Mouse (Mus musculus) hindbrain, embryonic 11.5 days (tissue): Measurements from ENCODE around the gene Gpr87. TPM values are rescaled to one million over a fixed set of nuclear protein-coding genes. Genes with fewer than 3 reads are reported as not detected.
"Not testable (repeated sequence)": the region's sequence is repeated elsewhere in the genome, so short reads cannot be mapped to it uniquely, and the experiment has no call there.

Experiments
- ATAC-seq: fragments of 200-750 bp; cut with Nextera tagmentation; 2 replicates; pipeline ENCODE4 v1.8.0; 2017; ENCODE audit warnings: mild to moderate bottlenecking, moderate TSS enrichment, moderate library complexity; ENCODE audit not compliant: low FRiP score
- DNase-seq: peaks from one replicate; pipeline ENCODE4 v3.0.0-alpha.2; 2015; ENCODE audit warnings: low spot score
- H3K27ac ChIP-seq: fragments of 300-500 bp; sonication (generic); 2 replicates; pipeline ENCODE4 v1.5.1; 2014; ENCODE audit warnings: mild to moderate bottlenecking, low read depth, low read length
- H3K27me3 ChIP-seq: fragments of 300-500 bp; sonication (generic); 2 replicates; pipeline ENCODE4 v1.6.1; 2014; ENCODE audit warnings: mild to moderate bottlenecking, low read length, moderate library complexity, mixed read lengths; ENCODE audit not compliant: control insufficient read depth, insufficient read depth
- H3K36me3 ChIP-seq: fragments of 300-500 bp; sonication (generic); 2 replicates; pipeline ENCODE4 v1.6.1; 2014; ENCODE audit warnings: mild to moderate bottlenecking, low read length, moderate library complexity, mixed read lengths; ENCODE audit not compliant: control insufficient read depth, insufficient read depth
- H3K4me1 ChIP-seq: fragments of 300-500 bp; sonication (generic); replicated peaks from 2 replicates; pipeline ENCODE4 v1.6.1; 2014; ENCODE audit warnings: low read length, mixed read lengths; ENCODE audit not compliant: control insufficient read depth, insufficient read depth
- H3K4me2 ChIP-seq: fragments of 300-500 bp; sonication (generic); replicated peaks from 2 replicates; pipeline ENCODE4 v1.6.1; 2014; ENCODE audit warnings: mild to moderate bottlenecking, low read depth, low read length
- H3K4me3 ChIP-seq: fragments of 300-500 bp; sonication (generic); 2 replicates; pipeline ENCODE4 v1.5.1; 2014; ENCODE audit warnings: low read depth, low read length
- H3K9ac ChIP-seq: fragments of 300-500 bp; sonication (generic); 2 replicates; pipeline ENCODE4 v1.6.1; 2014; ENCODE audit warnings: low read depth, low read length
- H3K9me3 ChIP-seq: fragments of 300-500 bp; sonication (generic); 2 replicates; pipeline ENCODE4 v1.6.1; 2016; ENCODE audit warnings: low read length; ENCODE audit not compliant: control insufficient read depth
- WGBS: fragments of 180-500 bp; shearing (Covaris S2); extraction: QIAGEN DNeasy Blood & Tissue Kit; methylation state at CpG from one replicate; pipeline ENCODE4 v1.1.7; 2014; 5-methylcytosine and 5-hydroxymethylcytosine counted together
- polyA plus RNA-seq: library from polyadenylated mRNA; unstranded; fragments of >200 nt; fragmentation: Nextera tagmentation; extraction: Ambion mirVana; gene quantifications from 2 replicates; pipeline ENCODE4 v1.2.1, GENCODE M21; 2014

Gpr87 gene
- polyA plus RNA-seq, 1 experiment from 2014 or later, result not detected

- Histone ChIP-seq H3K4me1 (no peaks in the 10 kb centered on the region), H3K36me3 (no peaks in the 10 kb centered on the region), H3K4me2 (no peak overlapping the region), H3K9me3 (no peaks in the 10 kb centered on the region), H3K27me3 (no peaks in the 10 kb centered on the region), H3K27ac (no peak overlapping the region), H3K4me3 (no peak overlapping the region), H3K9ac (no peak overlapping the region)
- no peak for DNase-seq
- no peak for ATAC-seq
- 91% methylated on average over 6 of the region's 6 CpGs for WGBS
Observed at GRCm38 (mm10) chr3:59155404-59155803, 39.5 kb downstream of the Gpr87 start.

- Histone ChIP-seq H3K4me1 (no peaks in the 10 kb centered on the region), H3K27me3 (no peaks in the 10 kb centered on the region), H3K4me3 (no peak overlapping the region), H3K9ac (no peak overlapping the region), H3K36me3 (no peaks in the 10 kb centered on the region), H3K27ac (no peak overlapping the region), H3K4me2 (no peak overlapping the region), H3K9me3 (no peaks in the 10 kb centered on the region)
- no peak for ATAC-seq
- no peak for DNase-seq
- 98% methylated on average over 2 of the region's 2 CpGs for WGBS
Observed at GRCm38 (mm10) chr3:59154888-59155287, 40.0 kb downstream of the Gpr87 start.

GRCm38 (mm10) chr3:59153424-59153823 lies 41.5 kb downstream of the Gpr87 start, which contains the start of gene P2ry14:
Gene P2ry14, minus strand, starts transcription at chr3:59153618.
- no peaks in the 10 kb centered on the region for H3K9me3 ChIP-seq
- DNase-seq, result no peak
- no peak within 1 kb of the TSS for H3K4me2 ChIP-seq
- H3K4me1 ChIP-seq, result no peaks in the 10 kb centered on the region
- no peaks in the 10 kb centered on the region for H3K27me3 ChIP-seq
- no peak within 1 kb of the TSS for H3K4me3 ChIP-seq
- no peak within 1 kb of the TSS for H3K27ac ChIP-seq
- no peak within 1 kb of the TSS for H3K9ac ChIP-seq
- H3K36me3 ChIP-seq, result no peaks in the 10 kb centered on the region
- 90% methylated on average over 5 of the region's 5 CpGs for WGBS
- ATAC-seq, result no peak

- no peak overlapping the region for H3K4me2 ChIP-seq
Observed at GRCm38 (mm10) chr3:59150624-59151023, 44.3 kb downstream of the Gpr87 start.

DNA sequence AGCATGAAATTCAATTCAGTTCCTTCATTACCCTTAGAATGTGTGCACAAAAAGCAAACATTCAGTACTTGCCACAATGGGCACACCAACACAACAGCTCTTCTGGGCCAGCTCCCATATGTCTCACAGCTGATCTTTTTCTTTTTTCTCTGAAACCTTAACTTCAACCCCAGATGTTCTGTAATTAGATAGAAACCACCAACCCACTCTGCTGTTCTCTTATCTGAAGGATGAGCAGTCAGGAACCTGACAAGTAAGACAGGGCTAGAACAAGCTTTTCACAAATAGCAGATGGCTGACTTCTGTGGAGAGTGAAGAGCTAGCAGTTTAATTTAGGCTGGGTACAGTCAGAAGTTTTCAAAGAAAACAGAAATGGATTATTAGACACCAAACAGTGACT lies 45.3 kb downstream of the Gpr87 start:
- ATAC-seq, result no peak
- no peaks in the 10 kb centered on the region for H3K9me3 ChIP-seq
- H3K9ac ChIP-seq, result no peak overlapping the region
- no peak overlapping the region for H3K4me2 ChIP-seq
- no peaks in the 10 kb centered on the region for H3K4me1 ChIP-seq
- H3K4me3 ChIP-seq, result no peak overlapping the region
- no peaks in the 10 kb centered on the region for H3K27me3 ChIP-seq
- DNase-seq, result no peak
- no peaks in the 10 kb centered on the region for H3K36me3 ChIP-seq
- no peak overlapping the region for H3K27ac ChIP-seq

More at GRCm38 (mm10) chr3:59150624-59151023, 44.3 kb downstream of the Gpr87 start:
- ATAC-seq, result no peak
- no peaks in the 10 kb centered on the region for H3K4me1 ChIP-seq
- H3K27ac ChIP-seq, result no peak overlapping the region
- no peak overlapping the region for H3K9ac ChIP-seq
- H3K36me3 ChIP-seq, result no peaks in the 10 kb centered on the region
- H3K9me3 ChIP-seq, result no peaks in the 10 kb centered on the region
- no peak overlapping the region for H3K4me3 ChIP-seq
- 93% methylated on average over 2 of the region's 2 CpGs for WGBS
- DNase-seq, result no peak
- no peaks in the 10 kb centered on the region for H3K27me3 ChIP-seq

DNA sequence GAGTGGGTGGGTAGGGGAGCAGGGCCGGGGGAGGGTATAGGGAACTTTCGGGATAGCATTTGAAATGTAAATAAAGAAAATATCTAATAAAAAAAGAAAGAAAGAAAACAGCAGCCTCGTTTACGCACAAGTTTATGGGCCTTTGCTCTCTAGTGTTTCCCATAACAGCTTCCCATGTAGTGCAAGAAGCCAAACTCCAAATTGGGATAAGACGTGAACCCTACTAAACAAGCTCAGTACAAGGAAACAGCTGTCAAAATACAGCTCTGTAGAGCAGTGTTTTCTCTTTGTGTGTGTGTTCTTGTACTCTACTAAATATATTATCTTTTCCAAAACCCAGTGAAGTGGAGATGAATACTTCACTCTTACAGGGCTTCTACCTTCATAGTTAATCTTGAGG lies 49.7 kb downstream of the Gpr87 start:
- H3K27me3 ChIP-seq, result no peaks in the 10 kb centered on the region
- H3K27ac ChIP-seq, result no peak overlapping the region
- ATAC-seq (no peak), DNase-seq (no peak)
- no peak overlapping the region for H3K4me3 ChIP-seq
- no peak overlapping the region for H3K4me2 ChIP-seq
- 75% methylated on average over 5 of the region's 5 CpGs for WGBS
- H3K9me3 ChIP-seq, result no peaks in the 10 kb centered on the region
- no peaks in the 10 kb centered on the region for H3K36me3 ChIP-seq
- H3K4me1 ChIP-seq, result no peaks in the 10 kb centered on the region
- no peak overlapping the region for H3K9ac ChIP-seq

DNA sequence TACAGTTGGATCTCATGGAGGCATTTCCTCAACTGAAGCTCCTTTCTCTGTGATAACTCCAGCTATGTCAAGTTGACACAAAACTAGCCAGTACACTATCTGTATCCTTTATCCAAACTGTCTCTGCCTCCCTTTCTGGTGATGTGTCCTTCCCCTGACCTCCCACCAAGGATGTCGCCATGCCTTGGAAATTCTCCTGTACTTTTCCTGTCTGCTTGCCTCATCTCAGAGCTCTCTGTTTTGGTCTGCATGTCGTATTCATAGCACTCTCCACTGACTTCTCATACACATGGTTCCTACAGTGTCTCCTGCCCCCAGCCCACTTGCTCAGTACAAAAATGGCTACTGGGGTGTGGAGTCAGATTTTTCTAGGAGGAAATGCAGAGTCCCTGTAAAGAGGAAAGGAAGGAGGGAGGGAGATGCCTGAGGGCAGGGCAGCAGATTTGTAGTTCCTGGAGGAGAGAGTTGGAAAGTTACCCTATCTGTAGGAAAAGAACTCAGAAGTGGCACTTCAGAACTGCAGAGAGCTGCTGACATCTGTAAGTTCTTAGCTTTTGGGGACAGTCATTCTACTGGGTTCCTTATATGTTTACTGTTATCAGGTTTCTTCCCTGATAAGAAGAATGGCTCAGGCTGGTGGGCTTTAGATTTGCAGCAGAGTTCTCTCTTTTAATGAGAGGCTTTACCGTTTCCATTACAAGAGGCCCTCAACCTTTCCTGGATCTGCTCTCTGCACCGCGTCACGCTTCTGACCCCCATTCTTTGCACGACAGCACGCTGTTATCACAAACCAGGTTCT lies 53.2 kb downstream of the Gpr87 start:
- Histone ChIP-seq H3K4me1 (no peaks in the 10 kb centered on the region), H3K27me3 (no peaks in the 10 kb centered on the region), H3K9ac (no peak overlapping the region), H3K36me3 (no peaks in the 10 kb centered on the region), H3K4me3 (no peak overlapping the region), H3K9me3 (no peaks in the 10 kb centered on the region), H3K27ac (no peak overlapping the region), H3K4me2 (no peak overlapping the region)
- ATAC-seq, result no peak
- no peak for DNase-seq
- 81% methylated on average over 8 of the region's 8 CpGs for WGBS

- H3K4me1 ChIP-seq, H3K4me2 ChIP-seq, ATAC-seq, H3K4me3 ChIP-seq, DNase-seq, H3K9me3 ChIP-seq, H3K27me3 ChIP-seq, H3K27ac ChIP-seq, H3K9ac ChIP-seq, H3K36me3 ChIP-seq: not testable (repeated sequence)
- WGBS, result 95% methylated on average over 4 of the region's 4 CpGs
Observed at GRCm38 (mm10) chr3:59140941-59141340, 54.0 kb downstream of the Gpr87 start.

DNA sequence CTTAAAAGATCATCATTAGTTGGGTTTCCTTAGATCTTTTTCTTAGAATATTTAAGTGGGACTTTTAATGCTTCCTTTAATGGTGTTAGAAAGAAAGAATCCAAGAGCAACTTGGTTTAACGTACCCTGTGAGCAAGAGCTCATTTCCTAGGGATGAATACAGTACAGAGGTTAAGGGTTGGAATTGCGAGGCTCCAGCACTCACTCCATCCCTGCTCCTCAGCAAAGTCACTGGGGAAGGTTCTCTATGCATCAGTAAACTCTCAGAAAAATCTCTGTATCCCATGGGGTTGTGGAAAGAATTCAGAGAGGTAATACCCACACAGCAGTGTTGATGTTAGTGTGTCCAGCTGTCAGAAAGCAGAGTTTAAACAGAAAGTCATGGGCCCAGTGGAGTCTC lies 54.8 kb downstream of the Gpr87 start:
- DNase-seq, result no peak
- no peak overlapping the region for H3K4me3 ChIP-seq
- H3K4me1 ChIP-seq, result no peaks in the 10 kb centered on the region
- no peak overlapping the region for H3K4me2 ChIP-seq
- no peaks in the 10 kb centered on the region for H3K9me3 ChIP-seq
- H3K36me3 ChIP-seq, result no peaks in the 10 kb centered on the region
- H3K27me3 ChIP-seq, result no peaks in the 10 kb centered on the region
- WGBS, result 85% methylated on average over 2 of the region's 2 CpGs
- ATAC-seq, result no peak
- H3K9ac ChIP-seq, result no peak overlapping the region
- H3K27ac ChIP-seq, result no peak overlapping the region
